Mouse (Mus musculus): ENCODE results near the gene Obp1b.
"Not testable (repeated sequence)": the region's sequence is repeated elsewhere in the genome, so short reads cannot be mapped to it uniquely, and the experiment has no call there.

Gene Obp1b

GRCm38 (mm10) chrX:78186477-78186876, at the start of gene Obp1b:
TSS of gene Obp1b (plus strand) at chrX:78186777.
- not testable (repeated sequence) for DNase-seq (ENCODE audit: low spot score)

- DNase-seq (ENCODE audit: low spot score): not testable (repeated sequence)
These were observed 15.6 kb downstream of the Obp1b start for GRCm38 (mm10) chrX:78202220-78202619.

GRCm38 (mm10) chrX:78202829-78203228, 16.3 kb downstream of the Obp1b start:
- DNase-seq (ENCODE audit: low spot score): no peak

Data from urinary bladder, postnatal 25 days (tissue).